Mouse (Mus musculus) embryo, embryonic 10 days (tissue): ENCODE results near the gene Tescl.

Source experiments
- DNase-seq: peaks from one replicate; pipeline ENCODE4 v3.0.0-alpha.2; 2015; ENCODE audit warnings: low spot score

Tescl gene

DNA sequence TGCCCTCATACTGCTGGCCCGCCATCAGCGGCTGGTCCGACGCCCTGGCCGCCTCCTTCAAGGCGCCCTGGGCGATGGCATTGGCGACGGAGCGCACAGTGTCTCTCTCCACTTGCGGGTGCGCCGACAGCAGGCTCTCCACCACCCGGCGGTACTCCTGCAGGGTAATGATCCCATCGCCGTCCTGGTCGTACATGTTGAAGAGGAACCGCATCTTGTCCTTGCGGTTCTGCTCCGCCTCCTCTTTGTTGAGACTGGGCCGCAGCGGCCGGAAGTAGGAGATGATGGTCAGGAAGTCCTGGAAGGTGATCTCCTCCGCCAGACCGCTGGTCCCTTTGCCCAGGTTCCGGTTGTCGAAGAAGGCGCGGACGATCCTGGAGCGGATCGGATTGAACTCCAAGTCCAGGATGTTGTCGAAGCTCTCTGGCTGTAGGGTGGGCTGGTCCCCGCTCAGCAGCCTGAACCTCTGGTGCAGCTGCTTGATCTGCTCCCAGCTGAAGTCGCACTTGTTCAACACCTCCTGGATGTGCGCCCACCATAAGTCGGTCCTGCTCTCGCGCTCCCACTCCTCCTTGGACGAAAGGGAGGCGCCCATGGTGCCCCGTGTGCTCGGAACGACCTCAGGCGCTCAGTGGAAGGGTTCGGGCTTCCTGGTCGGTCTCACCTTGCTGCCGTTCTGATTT, at the start of gene Tescl:
Gene Tescl (minus strand): TSS at position 633 of the 683 bp plus-strand sequence.
- no peak for DNase-seq

DNA sequence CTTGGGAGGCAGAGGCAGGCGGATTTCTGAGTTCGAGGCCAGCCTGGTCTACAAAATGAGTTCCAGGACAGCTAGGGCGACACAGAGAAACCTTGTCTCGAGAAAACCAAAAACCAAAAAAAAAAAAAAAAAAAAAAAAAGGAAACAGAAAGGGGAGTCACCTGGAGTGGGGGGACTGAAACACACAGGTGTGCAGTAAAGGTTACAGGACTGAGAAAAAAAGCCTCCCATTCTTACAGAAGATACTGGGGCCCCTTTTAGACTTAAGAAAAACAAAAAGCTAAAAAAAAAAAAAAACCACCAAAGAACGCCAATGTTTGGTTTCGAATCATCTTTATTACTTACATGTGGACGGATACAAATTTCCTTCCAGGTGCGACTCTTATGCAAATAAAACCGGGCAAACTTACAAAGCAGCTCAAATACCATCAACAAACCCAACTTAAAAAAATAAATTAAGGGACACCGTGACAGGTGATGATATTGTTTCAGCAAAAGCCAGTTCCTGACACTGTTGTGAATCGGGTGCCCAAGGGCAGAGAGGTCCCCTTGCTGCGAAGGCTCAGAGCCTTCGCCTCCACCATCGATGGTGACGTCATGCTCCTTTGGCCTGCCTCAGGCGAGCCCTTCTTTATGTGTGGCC, 49.1 kb upstream of the Tescl start:
- no peak for DNase-seq

DNA sequence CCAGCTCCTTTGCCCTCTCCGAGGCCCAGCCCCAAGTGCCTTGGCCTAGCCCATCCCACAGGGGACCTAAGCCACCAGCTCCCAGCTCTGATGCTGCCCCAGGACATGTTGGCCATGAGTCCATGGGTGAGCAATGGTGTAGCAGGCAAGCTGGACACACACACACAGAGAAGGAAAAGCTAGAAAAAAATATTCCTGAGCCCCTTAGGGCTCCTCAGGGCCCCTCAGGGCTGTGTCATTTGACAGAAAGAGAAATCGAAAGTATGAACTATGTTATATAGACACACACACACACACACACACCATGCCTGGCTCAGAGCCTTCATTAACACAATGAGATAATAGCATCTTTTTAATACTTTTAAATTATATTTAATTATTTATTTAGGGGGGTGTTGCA, 46.6 kb upstream of the Tescl start:
- no peak for DNase-seq

DNA sequence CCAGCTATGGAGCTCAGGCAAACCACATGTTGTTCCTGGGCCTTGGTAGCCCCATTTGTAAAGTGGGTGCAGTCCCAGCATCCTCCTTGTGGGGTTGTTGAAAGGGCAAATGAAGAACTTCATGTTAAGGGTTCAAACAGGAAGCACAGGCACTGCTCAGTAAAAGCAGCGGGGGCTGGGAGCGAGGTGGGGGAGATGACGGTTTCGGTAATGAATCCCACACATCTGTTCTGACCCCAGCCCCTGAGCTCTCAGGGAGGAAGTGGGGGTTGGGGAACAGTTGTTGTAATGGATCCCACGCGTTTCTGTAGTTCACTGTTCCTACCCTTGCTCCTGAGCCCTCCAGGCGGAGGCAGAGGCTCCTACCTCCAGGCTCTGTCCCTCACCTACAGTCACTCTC, 46.2 kb upstream of the Tescl start:
- DNase-seq, result no peak

DNA sequence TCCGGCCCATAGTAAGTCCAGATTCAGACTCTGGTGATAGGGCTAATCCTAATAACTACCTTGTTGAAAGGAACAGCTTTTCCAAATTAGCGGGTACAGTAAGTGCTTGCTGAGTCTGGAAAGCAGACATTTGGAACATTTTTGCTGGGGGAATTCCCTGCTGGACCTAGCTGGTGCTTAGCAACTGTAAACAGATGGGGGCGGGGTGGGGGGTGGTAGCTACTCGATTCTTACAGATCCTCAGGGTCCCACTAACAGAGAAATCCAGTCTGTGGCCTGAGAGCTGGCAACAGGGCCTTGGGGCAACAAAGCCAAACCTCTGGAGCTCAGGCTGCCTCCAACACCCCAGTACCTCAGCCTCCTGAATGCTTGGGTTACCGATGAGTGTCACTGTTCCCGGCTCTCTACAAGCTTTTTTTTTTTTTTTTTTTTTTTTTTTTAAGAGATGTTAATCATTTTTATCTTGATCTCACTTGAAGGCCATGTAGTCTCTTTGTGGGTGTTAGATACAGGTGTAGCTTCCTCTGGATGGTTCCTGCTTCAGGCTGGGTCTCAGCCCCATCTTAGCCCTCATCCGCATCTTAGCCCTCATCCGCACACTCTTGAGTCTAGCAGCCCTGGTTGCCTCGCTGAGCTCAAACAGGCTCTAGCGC, 44.4 kb upstream of the Tescl start:
- DNase-seq, result no peak

DNA sequence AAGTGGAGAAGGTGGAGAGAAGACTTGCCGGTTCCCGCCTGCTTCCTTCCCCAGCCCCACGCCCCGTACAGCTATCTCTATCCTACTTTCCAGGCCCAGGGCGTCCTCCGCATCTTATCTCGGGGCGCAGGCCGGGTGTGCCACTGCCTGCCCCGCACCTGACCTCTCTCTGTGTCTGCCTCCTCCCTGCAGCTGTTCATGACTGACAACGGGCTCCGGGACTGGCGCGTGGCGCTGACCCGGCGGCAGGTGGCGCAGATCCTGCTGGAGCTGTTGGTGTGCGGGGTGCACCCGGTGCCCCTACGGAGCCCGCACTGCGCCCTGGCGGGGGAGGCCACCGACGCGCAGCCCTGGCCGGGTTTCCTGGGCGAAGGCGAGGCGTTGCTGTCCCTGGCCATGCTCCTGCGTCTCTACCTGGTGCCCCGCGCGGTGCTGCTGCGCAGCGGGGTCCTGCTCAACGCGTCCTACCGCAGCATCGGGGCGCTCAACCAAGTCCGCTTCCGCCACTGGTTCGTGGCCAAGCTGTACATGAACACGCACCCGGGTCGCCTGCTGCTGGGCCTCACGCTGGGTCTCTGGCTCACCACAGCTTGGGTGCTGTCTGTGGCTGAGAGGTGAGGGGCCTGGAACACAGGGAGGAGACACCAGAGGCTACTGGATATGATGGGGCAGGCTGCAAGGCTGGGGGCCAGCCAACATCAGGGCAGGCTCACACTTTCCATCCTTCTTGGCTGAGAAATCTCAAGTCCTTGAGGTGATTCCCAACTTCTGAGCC, 43.5 kb upstream of the Tescl start:
- DNase-seq, result peak; percentile 72

DNA sequence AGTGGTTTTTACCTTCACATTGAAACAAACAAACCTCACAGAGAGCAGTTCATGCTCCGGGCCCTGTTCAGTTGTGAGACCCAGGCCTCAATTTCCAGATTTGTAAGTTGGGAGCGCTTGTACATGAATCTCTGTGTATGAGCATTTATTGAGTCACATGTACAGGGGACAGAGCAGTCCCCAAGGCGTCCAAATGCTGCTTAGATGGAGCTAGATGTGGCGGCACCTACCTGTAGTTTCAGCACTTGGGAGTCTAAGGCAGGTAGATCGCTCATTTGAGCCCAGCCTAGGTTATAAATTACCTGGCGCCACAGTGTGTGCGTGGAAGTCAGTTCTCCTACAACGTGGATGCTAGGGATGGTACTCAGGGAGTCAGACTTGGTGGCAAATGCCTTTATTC, 42.7 kb upstream of the Tescl start:
- DNase-seq, result no peak

DNA sequence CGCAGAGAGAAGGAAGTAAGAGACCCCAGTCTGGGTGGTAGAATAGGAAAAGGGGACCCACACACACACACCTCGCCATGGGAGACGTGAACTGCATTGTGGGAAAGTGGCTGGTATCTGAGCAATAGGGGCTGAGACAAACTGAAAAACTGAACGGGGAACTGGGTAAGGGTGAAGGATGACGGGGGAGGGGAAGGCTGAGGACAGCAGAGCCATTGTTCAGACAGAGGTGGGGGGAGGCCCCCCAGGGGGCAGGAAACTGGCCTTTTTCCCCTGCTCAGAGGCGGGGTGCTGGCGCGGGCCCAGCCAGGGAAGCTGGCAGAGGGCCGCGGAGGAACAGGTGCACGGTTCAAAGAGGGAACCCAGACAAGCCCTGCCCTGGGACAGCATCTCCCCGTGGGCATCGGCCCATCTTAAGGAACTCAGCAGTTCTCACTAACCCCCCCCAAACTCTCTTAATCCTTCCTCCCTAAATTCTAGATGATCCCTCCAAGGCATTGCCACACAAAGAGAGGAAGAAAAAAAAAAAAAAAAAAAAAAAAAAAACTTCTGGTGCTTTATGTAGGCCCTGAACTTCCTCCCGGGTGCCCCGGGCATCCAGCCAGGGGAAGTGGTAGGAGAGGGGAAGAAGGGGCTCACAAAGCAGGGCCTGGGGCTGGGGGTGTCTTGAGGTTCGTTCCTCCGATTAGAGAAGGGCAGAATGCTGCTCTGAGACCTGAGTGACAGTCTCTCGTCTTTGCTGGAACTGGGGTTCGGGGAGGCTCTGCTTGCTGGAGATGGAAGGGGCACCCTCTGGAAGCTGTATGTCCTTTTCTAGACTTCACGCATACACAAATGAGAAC, 40.0 kb upstream of the Tescl start:
- DNase-seq, result no peak

DNA sequence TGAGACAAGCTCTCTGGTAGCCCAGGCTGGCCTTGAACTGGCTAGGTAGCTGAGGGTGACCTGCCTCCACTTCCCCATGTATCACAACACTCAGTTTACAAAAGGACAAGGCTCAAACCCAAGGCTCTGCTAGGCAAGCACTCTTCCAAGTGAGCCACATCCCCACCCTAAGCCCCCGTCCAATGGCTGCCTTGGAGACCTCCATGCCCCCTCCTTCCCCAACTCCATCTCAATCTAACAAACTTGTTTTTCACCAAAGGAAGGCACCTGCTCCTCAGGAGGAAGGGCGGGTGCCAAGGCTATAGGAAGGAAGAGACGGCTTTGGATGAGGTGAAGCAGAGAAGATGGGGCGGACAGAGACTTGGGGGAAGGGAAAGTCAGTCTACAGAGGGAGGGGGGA, 39.0 kb upstream of the Tescl start:
- no peak for DNase-seq

DNA sequence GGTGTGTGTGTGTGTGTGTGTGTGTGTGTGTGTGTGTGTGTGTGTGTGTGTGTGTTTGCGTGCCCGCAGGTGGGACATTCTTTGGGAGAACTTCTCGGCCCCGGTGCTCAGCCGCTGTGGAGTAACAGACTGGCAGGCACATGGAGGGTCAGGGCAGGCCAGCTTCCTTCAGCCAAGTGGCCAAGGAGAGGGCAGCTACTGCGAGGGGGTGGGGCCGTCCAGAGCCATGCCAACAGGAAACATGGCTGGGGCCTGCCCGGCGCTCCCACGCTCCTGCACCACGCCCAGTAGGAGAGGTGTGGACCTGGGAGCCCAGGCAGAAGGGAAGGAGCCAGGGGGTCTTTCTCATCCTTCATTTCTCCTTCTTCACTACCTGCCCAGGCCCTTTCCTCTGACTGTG, 38.6 kb upstream of the Tescl start:
- DNase-seq, result no peak

DNA sequence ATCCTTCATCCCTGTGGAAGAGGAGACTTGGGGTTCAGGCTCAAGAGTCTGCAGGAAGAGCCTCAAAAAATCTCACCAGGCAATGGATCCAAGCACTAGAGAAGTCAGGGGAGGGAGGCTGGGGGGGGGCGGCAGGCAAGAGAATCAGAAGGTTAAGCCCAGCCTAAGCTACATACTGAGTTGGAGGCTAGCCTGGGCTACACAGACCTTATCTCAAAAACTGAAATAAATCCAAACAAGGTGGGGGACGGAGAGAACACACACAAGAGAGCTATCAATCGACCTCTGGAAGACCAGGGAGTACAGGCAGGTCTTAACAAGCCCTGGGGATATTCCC, 38.0 kb upstream of the Tescl start:
- DNase-seq, result no peak

DNA sequence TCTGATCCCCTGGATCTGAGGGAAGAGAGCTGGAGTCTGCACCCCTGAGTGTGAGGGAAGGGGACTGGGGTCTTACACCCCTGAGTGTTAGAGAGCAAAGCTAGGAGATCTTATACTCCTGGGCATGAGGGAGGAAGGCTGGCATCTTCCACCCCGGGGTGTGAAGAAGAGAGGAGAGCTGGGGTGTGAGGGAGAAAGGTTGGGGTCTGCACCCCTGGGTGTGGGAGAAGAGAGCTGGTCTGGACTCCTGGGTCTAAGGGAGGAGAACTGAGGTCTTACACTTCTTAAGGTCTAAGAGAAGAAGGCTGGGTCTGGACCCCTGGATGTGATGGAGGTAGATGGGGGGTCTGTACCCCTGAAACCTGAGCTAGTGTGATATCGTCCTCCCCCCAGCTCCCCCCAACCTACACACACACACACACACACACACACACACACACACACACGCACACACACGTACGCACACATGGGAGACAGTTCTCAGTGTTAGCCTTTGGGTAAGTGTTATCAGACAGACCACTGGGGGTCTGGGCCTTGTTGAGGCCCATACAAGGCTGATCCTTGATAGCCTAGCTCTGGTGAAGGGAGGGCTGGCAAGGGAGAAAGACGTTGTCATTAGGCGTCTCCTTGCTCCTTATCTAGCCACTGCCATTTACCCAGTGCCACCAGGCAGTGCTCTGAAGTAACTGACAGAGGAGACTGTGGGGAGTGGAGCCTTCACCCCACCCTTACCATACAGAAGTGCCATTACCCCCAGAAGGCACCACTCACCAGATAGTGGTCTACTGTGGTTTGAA, 37.5 kb upstream of the Tescl start:
- DNase-seq, result no peak

DNA sequence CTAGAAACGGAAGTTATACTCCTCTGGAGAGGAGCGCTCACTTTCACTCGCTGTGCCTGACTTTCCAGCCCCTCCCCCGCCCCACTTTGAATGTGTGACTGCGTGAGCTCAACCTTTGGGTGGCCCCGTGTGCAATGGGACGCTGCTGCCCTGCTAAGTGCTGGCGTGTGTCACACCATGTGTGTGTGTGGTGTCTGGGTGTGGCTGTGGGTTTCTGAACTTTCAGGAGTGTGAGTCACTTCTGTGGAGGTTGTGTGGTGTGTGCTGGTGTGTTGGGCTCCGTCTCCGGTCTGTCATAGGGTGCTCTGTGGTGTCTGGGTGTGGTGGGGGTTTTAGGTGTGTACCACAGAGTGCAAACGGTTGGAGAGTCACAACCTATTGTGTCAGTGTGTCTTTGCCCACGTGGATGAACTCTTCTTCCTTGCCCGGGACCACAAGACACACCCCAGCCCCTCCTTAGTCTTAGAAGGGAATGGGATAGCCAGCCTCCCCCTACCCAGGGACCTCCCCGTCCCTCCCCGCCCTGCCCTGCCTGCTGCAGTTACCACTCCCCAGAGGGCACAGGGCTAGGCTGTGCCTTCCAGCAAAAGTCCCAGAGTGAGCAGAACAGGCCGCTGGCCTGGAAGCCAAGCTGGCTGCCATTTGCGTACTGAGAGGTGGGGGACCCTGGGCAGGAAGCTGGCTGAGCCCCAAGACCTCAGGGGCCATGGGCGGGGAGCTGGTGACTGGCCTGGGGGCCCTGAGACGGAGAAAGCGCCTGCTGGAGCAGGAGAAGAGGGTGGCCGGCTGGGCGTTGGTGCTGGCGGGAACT, 36.2 kb upstream of the Tescl start, which contains the start of gene Kcnn4:
Gene Kcnn4 (plus strand): TSS at position 533 of the 811 bp plus-strand sequence.
- DNase-seq, result no peak

DNA sequence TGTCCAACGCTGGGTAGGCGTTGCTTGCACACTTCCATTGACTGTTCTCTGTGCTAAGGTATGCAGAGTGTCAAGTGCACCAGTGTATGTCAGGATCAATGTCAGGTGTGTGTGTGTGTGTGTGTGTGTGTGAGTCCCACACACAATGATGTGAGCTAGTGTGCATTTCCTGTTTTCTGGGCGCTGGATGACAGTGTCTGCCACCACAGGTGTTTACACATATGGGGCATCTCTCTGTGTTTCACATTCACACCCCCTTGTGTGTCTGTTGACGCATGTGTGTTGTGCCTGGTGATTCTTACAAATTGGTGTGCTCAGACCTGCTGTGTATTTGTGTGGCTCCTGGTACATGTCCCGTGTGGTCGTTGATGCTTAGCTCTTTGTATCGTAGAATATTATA, 35.2 kb upstream of the Tescl start:
- DNase-seq, result no peak

DNA sequence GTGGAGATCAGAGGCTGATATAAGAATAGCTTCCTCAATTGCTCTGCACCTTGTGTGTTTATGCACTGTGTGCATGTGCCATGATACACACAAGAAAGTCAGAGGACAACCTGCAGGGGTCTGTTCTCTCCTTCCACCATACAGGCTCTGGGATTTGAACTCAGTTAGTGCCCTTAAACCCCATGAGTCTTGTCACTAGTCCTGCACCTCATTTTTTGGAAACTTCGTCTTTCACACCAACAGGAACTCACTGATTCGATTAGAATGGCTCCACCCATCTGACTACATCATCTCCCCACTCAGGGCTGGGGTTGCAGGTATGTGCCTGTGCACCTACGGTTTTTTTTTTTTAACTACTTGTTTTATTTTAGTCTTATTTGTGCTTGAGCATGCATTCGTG, 34.5 kb upstream of the Tescl start:
- no peak for DNase-seq

DNA sequence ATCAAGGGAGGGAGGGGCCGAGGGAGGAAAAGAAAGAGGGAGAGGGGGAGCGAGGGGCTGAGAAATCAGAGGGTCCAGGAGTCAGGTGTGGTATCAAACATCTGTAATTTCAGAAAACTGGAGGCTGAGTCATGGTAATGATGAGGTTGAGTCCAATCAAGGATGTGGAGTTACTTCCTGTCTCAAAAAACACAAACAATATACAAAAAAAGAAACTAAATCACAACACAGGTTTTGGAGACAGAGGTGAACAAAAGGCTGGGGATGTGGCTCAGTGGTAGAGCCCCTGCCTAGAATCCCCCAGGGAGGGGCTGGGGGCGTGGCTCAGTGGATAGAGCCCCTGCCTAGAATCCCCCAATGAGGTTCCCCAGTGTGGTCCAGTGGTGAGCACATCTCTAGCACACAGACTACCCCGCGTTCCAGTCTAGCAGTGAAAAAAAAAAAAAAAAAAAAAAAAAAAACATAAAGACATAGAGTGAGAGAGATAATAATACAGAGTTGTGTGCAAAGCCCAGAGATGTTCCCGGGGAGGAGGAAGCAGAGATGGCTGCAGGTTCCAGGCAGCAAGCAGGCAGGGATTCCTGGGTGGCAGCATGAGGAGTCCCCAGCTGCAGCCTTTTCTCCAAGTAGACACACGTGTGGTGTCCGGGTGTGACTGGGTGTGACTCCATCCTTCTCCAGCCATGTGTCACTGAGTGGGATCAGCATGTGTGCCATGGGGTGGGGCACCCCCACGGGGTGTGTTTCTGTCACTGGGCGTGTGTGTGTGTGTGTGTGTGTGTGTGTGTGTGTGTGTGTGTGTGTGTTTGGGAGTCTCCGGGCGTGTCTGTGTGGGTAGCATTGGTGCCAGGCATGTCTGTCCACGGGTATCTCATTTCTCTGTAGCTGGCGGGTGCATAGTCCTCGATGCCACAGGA, 33.2 kb upstream of the Tescl start:
- no peak for DNase-seq

DNA sequence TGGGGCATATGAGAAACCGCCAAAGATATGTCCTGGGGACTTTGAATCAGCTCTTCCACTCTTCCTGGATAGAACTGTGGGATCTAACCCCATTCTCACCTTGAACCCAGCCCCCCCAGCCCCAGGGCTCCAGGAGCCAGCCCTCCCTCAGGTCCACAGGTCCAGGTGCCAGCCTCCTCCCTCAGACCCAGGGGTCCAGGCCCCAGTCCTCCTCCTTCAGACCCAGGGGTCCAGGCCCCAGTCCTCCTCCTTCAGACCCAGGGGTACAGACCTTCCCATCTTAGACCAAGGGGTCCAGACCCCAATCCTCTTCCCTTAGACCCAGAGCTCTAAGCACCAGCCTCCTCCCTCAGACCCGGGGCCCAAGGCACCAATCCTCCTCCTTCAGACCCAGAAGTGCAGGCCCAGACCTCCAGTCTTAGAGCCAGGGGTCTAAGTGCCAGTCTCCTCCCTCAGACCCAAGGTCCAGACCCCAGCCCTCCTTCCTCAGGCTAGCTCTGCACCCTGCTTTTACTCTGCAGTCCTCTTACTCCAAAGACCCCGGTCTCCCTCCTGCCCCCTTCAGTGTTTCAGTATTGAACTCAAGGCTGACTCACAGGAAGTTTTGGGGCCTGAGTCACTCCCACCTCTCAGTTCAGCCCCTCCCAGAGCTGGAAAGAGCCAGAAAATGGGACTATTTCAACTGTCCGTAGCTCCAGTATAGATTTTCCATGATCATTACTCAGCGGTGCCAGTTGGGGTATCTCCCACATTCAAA, 31.7 kb upstream of the Tescl start:
- DNase-seq, result no peak

DNA sequence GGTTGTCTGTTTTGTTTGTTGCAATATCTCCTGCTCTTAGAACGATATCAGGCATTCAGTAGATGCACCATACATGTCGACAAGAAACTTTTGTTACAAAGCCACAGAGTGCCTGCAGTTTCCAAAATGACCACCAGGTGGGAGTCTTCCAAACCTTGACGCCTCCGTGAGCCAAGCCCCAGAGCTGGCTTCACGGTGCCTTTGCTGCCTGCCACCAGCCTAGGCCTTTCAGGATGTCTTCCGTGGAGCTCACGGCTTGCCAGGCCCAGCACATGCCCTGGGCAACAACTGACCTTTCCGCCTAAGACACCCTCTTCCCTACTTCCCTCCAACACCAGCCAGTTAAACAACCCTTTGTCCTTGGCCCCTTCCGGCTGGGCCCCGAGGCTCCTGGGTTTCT, 31.1 kb upstream of the Tescl start:
- DNase-seq, result peak; percentile 82
